Mouse (Mus musculus) T-helper 1 cell (primary cell): ENCODE results near the gene Tfip11.
"Not testable (repeated sequence)": the region's sequence is repeated elsewhere in the genome, so short reads cannot be mapped to it uniquely, and the experiment has no call there.

Source experiments
- in situ Hi-C: fragments of 300-600 bp; cut with MboI, MseI; formaldehyde crosslinking; loops from one replicate; pipeline ENCODE4 v1.15.1; 2025; ENCODE audit warnings: high pct_unique_total_duplicates

The Tfip11 gene

GRCm38 (mm10) chr5:112289819-112290535 lies 36.2 kb upstream of the Tfip11 start:
- in situ Hi-C loops: no loop called here

- in situ Hi-C loops: no loop called here
These were observed 35.6 kb upstream of the Tfip11 start for GRCm38 (mm10) chr5:112290536-112290880.

GRCm38 (mm10) chr5:112291866-112292265 lies 34.3 kb upstream of the Tfip11 start:
- in situ Hi-C loops: no loop called here

- in situ Hi-C loops: no loop called here
These were observed 33.7 kb upstream of the Tfip11 start for GRCm38 (mm10) chr5:112292343-112292980.

GRCm38 (mm10) chr5:112293800-112294199 lies 32.4 kb upstream of the Tfip11 start:
- in situ Hi-C loops: no loop called here

- in situ Hi-C loops: no loop called here
These were observed 31.5 kb upstream of the Tfip11 start for GRCm38 (mm10) chr5:112294696-112295095.

- in situ Hi-C loops: no loop called here
These were observed 31.0 kb upstream of the Tfip11 start for GRCm38 (mm10) chr5:112295162-112295561.

- in situ Hi-C loops: no loop called here
These were observed 30.6 kb upstream of the Tfip11 start for GRCm38 (mm10) chr5:112295564-112295963.

- in situ Hi-C loops: no loop called here
These were observed 29.6 kb upstream of the Tfip11 start for GRCm38 (mm10) chr5:112296404-112297181.

- in situ Hi-C loops: no loop called here
These were observed 28.9 kb upstream of the Tfip11 start for GRCm38 (mm10) chr5:112297257-112297656.

GRCm38 (mm10) chr5:112298226-112298988 lies 27.8 kb upstream of the Tfip11 start:
- in situ Hi-C loops: no loop called here

GRCm38 (mm10) chr5:112299399-112299798 lies 26.8 kb upstream of the Tfip11 start:
- in situ Hi-C loops: no loop called here

- in situ Hi-C loops: no loop called here
These were observed 26.0 kb upstream of the Tfip11 start for GRCm38 (mm10) chr5:112300112-112300511.

- in situ Hi-C loops: no loop called here
These were observed 25.3 kb upstream of the Tfip11 start for GRCm38 (mm10) chr5:112300721-112301308.

- in situ Hi-C loops: no loop called here
These were observed 24.5 kb upstream of the Tfip11 start for GRCm38 (mm10) chr5:112301694-112302093.

- in situ Hi-C loops: no loop called here
These were observed 23.8 kb upstream of the Tfip11 start for GRCm38 (mm10) chr5:112302310-112302709.

- in situ Hi-C loops: no loop called here
These were observed 20.3 kb upstream of the Tfip11 start for GRCm38 (mm10) chr5:112305842-112306241.

GRCm38 (mm10) chr5:112313222-112313885 lies 12.8 kb upstream of the Tfip11 start:
- in situ Hi-C loops: no loop called here

GRCm38 (mm10) chr5:112316468-112316867 lies 9.7 kb upstream of the Tfip11 start:
- in situ Hi-C loops: no loop called here

- in situ Hi-C loops: no loop called here
These were observed 8.8 kb upstream of the Tfip11 start for GRCm38 (mm10) chr5:112317328-112317727.

- in situ Hi-C loops: not testable (repeated sequence)
These were observed 6.8 kb upstream of the Tfip11 start for GRCm38 (mm10) chr5:112319343-112319742.
